Mouse (Mus musculus): ENCODE measurements at regions not wholly inside any gene's neighbourhood (a gene's known extent, or its start where the extent isn't known, plus 50 kb on each side); places are given as distances from the start of the nearest gene placed in this dataset.

DNA sequence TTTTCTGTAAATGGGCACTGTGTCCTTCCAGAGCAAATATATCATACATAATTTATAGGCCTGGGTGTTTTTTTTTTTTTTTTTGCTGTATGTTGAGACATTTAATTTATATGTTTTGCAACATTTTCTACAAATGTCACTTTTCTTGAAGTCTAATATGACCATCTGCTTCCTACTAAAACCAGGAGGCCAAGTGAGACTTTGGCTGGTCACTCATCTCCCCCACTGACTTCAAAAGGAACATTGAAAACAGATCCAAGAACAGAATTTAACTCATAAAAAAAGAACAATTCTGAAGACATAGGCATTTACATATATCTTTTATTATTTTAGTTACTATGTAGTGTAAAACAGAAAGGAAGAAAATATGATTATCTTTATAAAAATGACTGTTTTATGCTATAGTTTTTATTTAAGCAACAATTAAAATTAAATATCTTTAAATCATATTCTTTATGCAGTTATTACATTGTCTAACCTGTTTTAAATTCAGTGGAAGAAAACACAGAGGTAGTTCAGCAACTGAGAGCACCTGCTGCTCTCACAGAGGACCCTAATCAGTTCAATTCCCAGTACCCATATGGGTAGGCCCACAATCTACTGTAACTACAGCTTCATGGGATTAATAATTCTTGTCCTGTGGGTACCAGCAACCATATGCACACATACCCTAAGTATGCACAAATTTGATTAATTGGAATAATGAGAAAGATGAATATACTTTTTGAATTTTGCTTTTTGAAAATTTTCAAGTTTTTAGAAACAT lies 592.5 kb downstream of the Etv1 start:
- DNase-seq (ENCODE audit: low spot score in 2 of 2), result no peak

DNA sequence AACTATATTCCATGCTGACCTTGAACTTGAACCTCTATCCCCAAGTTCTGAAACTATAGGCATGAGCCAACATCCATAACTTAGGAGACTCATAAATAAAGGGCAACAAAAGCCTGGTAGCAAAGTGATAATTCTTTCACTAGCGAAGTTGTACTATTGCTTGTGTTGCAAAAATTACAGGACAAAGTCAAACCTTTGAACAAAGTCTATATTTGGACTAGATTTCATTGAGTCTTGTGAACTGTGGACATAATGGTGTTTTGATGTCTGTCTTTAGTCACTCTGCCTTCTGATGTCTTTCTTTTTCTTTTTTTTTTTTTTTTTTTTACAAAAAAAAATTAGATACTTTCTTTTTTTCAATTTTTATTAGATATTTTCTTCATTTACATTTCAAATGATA lies 594.5 kb downstream of the Etv1 start:
- no peak for DNase-seq (ENCODE audit: low spot score in 2 of 2)

All from spleen, postnatal 10 days (tissue).